Mouse (Mus musculus): Measurements from ENCODE around the gene Dpp10.

Gene Dpp10

DNA sequence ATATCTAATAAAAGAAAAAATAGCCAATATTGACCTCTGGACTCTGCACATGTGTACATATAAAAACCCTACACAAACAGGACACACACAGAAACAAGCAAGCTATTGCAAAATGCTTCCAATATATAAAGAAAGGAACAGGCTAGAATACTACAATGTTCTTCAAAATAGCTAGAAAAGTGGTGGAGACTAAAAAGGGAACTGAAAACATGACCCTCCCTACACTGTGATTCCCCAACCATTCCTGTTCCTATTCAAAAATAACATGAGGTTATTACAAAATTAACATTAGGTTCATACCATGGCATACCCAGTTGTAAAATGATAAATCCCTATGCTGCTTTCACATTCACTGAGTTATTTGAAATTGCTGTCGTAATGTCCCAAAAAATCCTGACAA, 125.8 kb downstream of the Dpp10 start:
- no peak for DNase-seq (ENCODE audit: low spot score)

DNA sequence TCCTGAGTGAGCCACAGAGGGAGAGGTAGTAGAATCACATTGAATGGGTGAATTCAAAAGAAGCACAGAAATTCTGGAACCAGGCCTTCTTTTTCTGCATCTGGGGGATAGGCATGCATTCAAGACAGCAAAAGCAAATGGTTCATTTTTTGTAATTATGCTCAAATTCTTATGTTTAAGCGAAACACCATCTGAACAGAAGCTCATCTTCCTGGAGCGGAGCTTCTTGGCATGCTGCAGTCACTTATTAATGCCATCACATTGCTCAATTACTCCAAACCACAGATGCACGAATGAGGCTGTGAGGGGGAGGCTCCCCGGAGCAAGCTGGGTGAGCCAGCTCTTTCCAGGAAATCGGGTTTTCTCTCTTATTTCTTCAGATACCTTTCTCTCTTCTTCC, 142.7 kb downstream of the Dpp10 start:
- no peak for DNase-seq (ENCODE audit: low spot score)

DNA sequence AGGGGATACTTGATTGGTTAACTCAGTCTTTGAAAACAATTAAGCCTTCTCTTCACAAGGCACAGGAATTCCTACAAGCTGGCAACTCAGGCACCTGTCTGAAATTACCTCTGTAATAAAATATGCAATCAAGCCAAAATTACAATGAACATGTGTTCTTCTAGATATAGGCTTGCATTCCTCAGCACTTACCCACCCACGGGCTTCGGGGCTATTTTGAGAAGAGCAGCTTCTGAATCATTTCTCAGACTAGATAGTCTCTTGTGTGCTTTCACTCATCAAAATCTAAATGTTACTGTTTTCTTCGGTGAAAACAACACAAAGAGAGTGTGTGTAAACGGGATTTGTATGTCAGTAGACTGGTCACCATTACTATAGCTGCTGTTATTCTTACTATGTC, 144.1 kb downstream of the Dpp10 start:
- DNase-seq (ENCODE audit: low spot score): no peak

DNA sequence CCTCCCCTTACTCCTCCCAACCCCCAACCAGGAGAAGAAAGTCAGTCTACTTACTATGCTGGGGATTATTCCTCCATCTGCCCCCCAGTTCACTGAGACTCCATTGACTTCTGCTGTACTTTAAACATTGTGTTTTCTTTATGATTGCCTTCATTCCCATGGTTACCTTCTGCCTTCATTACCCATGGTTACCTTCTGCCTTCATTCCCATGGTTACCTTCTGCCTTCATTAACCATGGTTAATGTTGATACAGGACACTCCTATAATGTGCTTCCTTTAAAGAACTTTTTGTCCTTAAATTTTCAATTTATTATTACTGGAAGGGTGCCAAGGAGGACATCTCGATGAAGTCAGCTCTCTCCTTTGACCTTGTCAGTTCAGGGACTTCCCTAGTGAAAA, 158.1 kb downstream of the Dpp10 start:
- DNase-seq (ENCODE audit: low spot score): no peak

DNA sequence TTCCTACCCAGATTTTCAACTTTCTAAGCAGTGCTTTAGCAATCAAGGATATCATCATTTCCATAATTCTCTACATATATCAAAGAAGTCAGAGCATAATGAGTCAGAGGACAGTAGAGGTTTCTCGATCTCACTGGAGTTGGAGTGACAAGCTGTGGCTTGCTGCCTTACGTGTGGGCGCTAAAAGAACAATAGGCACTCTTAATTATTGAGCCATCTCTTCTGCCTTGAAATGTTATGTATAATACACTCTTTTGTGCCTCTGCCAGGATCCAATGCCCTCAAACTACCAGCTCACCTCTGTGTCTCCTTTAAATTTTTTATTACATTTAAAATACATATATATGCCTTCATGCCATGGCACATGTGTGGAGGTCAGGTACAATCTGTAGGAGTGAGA, 198.5 kb downstream of the Dpp10 start:
- no peak for DNase-seq (ENCODE audit: low spot score)

DNA sequence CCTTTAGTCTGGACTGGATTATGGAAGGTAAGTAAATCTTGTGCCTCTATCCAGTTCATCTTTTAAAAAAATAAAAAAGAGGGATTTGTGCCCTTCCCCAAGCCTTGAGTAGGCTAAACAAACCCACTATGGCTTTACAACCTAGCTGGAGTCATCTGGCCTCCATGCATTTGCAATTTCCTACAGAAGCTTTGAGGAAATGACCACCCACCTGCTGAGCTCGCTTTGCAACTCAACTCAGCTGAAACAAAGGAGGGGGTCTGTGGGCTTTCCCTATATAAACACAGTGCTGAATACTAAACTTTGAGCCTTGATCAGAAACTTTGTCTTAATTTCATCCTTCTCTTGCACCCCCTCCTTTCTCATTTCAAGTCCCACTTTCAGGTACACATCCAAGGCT, 244.2 kb downstream of the Dpp10 start:
- no peak for DNase-seq (ENCODE audit: low spot score)

DNA sequence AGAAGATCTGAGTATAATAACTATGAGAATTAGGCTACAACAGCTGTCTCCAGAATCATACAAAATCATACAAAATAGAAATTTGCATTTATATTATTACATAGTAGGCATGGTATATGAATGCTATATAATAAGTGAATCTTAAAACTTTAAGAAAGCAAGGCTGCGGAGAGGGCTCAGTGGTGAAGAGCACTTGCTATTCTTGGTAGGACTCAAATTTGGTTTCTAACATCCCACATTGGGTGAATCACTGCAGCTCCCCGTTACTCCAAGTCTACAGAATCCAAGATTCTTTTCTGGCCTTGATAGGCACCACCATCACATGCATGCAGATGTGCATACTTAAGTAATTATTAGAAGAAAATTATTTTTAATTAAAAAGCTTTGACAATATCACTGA, 279.8 kb downstream of the Dpp10 start:
- no peak for DNase-seq (ENCODE audit: low spot score)

DNA sequence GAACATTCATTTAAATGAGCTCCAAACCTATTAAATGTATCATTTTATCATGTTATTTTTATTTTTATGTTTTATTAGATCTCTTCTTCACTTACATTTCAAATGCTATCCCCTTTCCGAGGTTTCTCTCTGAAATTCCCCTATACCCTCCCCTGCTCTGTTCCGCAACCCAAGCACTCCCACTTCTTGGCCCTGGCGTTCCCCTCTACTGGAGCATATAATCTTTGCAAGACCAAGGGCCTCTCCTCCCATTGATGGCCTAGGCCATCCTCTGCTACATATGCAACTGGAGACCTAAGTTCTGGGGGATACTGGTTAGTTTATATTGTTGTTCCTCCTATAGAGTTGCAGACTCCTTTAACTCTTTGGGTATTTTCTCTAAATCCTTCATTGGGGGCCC, 283.1 kb downstream of the Dpp10 start:
- DNase-seq (ENCODE audit: low spot score): no peak

DNA sequence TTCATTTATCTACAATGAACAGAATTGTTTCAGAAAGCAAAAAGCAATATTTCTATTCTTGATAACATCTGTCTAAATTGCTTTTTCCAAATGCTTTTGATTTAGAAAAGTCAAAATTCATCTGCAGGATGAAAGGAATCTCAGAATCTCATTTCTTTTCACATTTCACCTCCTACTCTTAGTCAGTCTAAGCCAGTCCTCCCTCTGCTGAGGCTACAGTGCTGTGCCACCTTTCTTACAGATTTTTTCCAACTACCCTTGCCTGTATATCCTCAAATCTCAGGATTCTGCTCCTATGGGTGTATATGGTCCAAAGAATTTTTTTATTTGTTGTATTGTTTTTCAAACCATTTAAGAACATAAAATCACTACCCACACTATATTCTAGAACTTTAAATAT, 289.3 kb downstream of the Dpp10 start:
- DNase-seq (ENCODE audit: low spot score): no peak

DNA sequence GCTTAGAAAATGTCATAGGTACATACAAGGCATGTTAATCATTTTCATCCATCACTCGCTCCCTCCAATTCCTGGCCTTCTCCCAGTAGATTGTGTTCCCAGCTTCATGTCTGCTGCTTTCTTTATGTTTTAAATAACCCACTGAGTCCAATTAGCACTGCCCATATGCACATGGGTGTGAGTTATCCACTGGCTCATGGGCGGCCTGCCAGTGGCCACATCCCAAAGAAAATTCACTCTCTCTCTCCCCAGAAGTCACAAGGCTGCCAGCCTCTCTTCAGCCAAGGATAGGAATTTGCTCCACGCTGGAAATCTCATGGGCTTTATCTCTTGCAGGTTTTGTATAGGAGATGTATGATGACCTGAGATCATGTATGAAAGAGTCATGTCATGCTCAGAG, 338.1 kb downstream of the Dpp10 start:
- DNase-seq (ENCODE audit: low spot score): no peak

DNA sequence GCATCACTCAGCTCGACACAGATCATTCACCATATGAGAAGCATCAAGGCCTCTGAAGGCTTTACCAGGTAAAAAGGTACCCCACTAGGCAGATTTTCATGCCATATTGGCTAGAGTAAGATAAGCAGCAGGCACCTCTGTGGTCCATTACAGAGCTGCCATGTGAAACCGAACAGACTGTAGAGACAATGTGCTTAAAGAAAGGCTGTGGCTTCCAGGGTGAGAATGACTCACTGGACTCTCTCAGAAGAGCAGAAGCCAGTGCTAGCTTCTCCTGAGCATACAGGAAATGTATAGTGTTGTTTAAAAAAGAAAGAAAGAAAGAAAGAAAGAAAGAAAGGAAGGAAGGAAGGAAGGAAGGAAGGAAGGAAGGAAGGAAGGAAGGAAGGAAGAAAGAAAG, 386.9 kb downstream of the Dpp10 start:
- no peak for DNase-seq (ENCODE audit: low spot score)

DNA sequence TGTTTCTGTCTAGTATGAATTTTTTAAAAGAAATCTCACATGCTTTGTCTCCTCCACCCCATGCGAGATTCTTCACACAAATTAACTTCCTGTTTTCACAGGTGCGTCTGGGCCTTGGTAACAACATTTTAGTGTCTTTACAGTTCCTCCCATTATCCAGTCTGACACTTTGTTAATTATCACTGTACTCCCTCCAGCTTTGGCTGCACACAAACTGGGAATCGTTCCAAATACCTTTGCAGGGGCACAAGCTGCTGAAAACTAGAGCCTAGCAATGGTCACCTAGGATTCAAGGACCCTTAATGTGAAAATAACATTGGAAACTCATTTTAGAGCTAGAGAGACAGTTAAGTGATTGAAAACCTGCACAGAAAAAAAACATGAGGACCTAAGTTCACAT, 388.8 kb downstream of the Dpp10 start:
- no peak for DNase-seq (ENCODE audit: low spot score)

DNA sequence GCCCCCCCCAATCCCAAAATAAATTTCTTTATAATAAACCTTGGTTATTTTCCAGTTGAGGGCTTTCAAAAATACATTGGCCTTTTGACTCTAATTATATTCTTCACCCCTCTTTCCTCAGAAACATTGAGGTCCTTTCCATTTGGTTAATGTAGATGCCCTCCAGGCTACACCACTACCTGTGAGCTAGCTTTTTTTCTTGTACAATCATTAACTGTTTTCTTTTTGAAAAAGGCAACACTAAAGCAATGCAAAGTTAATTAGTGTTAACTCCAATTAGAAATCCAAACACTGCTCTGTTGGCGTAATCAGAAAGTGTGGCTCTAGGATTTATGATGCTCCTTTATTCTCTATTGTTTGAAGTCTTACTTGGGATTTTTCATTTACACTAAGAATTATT, 407.5 kb downstream of the Dpp10 start:
- DNase-seq (ENCODE audit: low spot score): no peak

DNA sequence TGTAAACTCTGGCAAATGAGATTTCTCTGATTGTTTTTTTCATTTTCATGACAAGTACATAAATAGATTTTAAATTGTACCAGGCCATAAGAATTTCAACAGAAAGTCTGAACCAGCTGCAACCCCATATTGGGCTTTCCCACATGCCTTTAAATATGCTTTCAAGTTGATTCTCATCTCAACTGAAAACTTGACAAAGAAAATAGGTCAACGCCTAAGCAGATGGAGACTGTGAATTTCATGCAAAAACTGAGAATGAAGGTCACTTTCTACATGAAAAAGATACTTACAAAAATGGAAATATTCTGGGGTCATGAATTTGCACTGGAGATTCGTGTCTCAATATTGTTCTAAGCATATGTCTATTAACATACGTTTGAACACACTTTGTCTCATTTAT, 417.1 kb downstream of the Dpp10 start:
- DNase-seq (ENCODE audit: low spot score): no peak

DNA sequence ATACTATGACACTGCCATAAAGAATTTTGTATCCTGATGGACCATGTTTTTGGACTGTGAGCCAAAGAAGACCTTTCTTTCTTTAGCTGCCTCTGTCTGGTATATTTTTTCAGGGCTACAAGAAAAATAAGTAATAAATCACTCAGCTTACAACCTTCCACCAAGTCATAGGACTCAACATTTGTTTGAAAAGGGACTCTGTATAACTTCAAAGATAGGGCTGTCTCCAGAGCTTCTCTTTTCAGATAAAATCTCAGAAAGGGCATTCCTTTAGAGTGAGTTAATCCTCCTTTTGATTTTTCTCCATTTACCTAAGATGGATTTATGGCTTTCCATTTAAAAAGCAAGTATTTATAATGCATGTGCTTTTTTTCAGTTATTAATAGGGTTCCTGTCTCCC, 460.5 kb downstream of the Dpp10 start:
- no peak for DNase-seq (ENCODE audit: low spot score)

DNA sequence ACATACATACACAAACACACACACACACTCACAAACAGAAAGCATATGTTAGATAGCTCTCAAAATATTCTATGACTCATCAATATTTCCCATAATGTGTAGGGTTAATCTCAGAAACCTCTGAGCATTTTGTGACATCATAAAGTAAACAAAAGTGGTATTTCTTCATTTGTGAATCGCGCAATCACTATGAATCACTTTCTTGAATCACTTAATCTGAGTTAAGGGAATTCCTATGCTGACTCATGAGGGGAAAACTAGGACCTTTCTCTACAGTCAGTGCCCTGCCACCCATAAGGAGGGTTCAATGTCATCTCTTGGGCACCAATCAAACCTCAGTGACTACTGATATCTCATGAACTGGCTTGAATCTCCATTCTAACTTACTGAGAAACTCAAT, 465.2 kb downstream of the Dpp10 start:
- DNase-seq (ENCODE audit: low spot score): no peak

DNA sequence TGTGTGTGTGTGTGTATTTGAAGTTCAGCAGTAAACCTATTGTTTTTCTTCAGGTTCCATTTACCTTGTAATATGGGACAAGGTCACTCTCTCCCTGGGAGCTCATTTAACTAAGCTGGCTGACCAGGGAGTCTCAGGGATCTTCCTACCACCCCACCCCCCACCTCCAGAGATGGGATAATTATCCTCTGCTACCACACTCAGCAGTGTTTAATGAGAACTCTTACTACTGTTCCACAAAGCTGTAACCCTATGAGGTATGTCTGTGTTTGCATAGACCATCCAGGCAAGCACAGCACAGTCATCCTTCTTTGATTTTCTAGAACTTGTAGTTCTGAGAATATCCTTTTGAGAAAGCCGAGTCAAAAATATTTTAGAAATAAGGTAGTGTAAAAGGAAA, 471.6 kb downstream of the Dpp10 start:
- DNase-seq (ENCODE audit: low spot score): no peak

DNA sequence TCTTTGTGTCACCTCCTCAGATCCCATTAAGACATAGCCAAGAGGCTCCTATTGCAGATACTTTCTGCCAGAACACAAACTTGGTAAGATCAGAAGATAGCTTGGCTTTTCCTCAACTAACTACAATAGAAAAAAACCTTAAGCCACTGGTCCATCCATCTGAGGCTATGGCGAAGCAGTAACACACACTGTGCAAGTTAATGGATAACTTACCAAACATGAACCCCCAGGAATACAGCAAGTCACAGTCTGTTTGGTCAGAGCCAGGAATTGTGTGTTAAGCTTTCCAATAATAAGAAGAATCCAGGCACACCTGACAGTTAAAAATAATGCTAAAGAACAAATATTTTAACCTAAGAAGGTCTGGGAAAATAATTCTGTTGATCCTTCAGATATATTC, 502.9 kb downstream of the Dpp10 start:
- no peak for DNase-seq (ENCODE audit: low spot score)

DNA sequence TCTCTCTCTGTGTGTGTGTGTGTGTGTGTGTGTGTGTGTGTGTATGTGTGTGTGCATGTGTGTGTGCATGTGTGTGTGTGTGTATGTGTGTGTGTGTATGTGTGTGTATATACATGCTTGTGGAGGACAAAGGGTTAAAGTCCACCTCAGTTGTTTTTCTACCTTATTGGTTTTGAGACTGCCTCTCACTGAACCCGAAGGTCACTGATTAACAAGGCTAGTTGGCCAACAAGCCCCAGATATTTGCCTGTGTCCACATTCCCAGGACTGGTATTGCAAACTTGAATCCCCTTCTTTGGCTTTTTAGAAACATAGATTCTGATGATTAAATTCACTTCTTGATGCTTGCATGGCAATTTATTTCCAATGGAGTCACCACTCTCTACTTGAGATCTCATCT, 577.6 kb downstream of the Dpp10 start:
- DNase-seq (ENCODE audit: low spot score): no peak

DNA sequence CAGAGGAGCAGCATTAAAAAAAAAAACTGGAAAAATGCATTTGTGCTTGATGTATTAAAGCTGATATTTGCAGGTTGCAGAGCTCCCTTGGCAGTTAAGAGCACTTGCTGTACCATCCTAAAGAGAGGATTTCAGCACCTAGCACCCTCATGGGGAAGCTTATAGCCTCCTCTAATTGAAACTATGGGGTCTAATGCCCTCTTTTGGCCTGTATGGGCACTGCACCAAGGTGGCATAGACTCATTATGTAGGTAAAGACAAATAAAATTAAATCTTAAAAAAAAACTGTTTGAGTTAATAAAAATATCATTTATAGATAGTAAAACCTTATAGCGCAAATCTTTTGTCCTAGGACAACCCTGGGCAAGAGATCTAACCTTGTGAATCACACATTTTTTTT, 631.2 kb downstream of the Dpp10 start:
- no peak for DNase-seq (ENCODE audit: low spot score)

DNA sequence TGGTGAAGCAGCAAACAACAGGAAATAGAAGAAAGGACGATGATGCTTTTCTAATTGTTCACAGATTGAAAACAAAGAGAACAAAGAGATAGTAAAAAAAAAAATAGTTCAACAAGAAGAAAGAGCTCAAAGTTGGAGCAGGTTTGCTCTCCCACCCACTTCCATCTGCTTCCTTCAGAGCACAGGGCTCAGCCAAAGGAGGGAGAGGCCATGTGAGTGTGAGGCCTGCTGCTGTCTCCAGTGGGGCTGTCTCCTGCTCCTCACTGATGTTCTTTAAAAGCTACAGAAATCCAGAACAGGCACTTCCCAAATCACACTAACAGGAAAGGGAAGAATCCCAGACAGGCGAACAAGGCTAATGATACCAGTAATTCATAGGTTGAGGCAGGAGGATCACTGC, 694.1 kb downstream of the Dpp10 start:
- DNase-seq (ENCODE audit: low spot score): no peak

DNA sequence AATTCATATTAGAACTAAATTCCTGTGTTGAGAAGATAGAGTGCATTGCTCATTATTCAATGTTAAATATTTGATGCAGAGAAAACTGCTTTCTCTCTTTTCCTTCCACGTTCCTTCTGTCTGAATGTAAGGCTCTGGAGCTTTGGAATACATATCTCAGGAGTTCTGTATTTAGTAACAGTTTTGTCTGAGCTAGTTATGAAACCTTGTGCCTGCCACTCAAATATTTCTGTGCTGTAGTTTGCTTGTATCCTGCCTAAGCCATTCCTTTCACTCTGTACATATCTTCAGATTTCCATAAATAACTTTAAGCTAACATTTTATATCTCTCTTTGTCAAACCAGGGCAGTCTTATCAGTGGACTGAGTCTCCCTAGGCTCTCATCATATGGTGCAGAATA, 707.5 kb downstream of the Dpp10 start:
- DNase-seq (ENCODE audit: low spot score): no peak

DNA sequence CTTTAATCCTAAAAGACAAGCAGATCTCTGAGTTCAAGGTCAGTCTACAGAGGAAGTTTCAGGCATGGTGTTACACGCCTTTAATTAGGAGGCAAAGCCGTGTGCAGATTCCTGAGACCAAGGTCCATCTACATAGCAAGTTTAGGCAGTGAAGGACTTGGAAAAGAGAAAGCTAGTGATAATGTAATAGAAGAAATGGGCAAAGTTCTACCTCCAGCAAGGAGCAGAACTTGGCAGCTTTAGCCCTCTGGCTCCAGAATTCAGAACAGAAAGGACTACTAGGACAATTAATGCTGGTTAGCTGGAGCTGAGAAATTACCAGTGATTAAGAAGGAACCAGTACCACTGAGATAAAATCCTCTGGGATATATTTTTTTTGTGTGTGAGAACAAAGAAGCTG, 728.5 kb downstream of the Dpp10 start:
- DNase-seq (ENCODE audit: low spot score): no peak

Data from T-cell, adult 2 months (primary cell).